Mouse (Mus musculus) WW6 (cell line): ENCODE results near the gene Ccdc69.
"Not testable (repeated sequence)": the region's sequence is repeated elsewhere in the genome, so short reads cannot be mapped to it uniquely, and the experiment has no call there.

ENCODE experiments used
- DNase-seq: peaks from one replicate; pipeline ENCODE4 v3.0.0-alpha.2; 2013; ENCODE audit warnings: low read depth, low spot score

The Ccdc69 gene

DNA sequence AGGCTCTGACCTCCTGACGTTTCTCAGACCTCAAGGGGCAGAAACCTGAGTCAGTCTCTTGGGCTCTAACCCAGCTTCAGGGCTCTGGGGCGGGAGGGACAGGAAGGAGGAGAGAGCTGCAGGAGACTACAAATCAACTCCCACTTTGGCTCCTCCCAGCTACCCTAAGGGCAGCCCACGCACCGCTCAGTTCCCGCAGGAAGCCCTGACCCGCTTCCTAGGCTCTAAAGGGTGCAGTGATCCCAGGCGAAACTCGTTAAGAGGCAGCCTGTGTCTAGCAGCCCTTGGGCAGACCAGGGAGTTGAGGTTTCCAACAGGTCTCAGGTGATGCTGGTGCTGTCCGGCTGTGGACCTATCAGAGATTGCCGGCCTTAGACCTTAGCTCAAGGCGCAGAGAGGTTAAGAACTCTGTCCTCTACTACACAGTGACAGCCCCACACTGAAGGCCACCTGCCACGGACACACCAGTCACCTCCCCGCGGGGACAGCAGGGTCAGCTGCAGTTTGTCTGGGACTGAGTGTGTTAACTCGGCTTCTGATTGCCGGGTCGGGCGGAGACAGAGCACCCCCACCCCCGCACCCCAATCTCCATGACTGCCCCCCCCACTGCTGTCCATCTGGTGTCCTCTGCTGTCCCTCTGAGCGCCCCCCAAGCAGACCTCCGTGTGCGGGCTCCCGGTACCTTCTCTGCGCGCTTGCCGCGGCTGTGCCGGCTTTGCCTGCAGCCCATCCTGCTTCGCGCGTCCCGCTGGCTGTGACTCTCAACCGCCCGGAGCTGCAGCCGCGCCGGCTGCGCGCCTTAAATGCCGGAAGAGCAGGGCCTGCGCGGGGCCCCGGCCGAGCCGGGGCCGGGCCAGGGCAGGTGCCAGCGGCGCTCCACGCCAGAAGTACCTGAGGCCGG is at the start of gene Ccdc69:
Ccdc69 (minus strand) TSS at position 801 of the 901 bp plus-strand sequence.
- DNase-seq: peak; percentile 56

DNA sequence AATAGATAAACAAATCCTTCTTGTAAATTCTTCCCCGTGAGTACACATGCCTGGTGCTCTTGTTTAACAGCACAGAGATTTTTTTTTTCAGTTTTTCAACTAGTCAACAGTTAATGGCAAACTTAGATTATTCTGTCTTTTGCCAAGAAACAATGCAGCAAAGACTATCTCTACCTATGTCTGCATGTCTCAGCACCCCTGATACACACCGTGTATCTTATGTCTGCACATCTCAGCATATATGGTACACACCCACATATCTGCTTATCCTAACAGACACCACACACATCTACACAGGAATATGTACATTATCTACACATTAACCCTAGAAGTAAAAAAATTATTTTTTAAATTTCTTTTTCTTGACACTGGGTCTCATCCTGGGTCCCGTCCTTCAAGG is 48.7 kb upstream of the Ccdc69 start:
- no peak for DNase-seq

DNA sequence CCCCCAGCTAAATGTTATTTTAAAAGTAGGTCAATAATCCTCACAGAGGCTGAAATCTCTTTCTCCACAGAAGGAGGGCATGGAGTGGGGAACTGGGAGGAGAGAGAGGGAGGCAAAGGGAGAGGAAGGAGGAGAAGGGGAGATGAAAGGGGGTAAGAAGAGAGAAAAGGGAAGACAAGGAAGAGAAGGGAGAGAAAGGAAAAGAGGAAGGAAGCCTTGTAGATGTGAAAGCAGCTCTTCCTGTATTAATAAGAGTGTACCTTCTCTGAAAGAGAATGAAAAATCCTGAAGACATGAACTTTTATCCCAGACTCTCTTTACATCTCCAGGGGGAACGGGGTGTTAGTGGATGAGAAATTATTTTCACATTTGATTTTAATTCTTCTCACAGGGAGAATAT is 43.5 kb upstream of the Ccdc69 start:
- no peak for DNase-seq

DNA sequence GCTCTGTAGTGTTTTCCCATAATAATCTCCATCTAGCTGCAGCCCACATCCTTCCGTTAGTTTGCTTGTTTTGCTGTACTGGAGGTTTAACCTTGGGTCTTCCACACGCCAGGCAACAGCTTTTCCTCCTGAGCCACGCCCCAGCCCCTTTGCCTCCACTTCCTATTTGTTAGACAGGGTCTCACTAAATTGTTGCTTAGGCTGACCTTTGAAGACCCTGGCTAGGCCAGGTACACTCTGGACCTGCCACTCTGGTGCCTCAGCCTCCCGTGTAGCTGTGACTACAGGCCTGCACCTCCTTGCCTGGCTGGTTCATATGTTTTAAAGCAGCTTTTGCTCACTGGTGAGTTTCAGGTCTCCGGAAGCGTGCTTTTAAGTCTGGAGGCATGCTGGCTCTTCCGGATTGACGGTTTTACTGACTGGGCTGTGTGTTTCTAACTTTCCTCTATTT is 42.9 kb upstream of the Ccdc69 start:
- no peak for DNase-seq

DNA sequence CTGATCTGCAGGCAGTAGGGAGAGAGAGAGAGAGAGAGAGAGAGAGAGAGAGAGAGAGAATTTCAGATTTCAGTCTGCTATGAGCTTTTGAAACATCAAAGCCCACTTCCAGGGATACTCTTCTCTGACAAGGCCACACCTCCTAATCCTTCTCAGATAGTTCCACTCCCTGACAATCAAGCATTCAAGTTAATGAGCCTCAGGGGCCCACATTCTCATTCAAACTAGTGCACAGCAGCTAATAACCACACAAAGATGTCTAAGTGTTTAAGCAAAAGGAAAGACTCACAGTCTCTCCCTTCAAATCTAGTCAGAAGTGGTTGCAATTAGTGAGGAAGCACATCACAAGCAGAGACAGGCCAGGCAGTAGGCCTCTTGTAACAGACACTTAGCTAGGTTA is 42.3 kb upstream of the Ccdc69 start:
- no peak for DNase-seq

DNA sequence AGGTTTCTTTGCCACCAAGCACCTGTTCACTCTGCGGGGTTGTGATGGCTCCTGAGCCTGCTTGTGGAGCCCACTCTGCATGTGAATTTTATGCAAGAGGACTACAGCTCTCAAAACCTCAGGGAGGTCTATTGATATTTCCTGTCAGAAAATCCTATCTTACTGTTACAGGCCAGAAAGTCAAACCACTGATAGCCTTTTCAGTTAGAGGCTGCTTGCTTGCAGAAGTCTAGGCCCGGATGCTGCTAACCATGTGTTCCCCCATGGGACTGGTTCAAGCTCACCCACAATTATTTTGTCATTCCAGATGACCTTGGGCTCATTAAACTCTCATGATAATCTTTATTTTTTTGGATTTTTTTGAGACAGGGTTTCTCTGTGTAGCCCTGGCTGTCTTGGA is 39.1 kb upstream of the Ccdc69 start:
- no peak for DNase-seq

DNA sequence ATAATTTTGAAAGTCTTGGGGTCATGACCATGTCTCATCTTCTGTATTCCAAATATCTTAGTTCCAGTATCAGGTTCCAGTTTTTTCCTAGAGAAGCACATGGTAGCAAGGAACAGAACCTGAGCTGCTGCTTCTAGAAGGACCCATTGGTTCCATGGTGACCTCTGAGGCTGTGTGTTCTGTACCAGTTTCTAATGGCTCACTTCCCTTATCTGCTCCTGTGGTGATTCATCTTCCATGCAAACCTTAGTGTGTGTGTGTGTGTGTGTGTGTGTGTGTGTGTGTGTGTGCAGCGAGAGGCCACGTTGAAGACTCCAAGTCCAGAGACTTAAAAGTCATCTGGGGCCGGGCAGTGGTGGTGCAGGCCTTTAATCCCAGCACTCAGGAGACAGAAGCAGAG is 38.1 kb upstream of the Ccdc69 start:
- no peak for DNase-seq

DNA sequence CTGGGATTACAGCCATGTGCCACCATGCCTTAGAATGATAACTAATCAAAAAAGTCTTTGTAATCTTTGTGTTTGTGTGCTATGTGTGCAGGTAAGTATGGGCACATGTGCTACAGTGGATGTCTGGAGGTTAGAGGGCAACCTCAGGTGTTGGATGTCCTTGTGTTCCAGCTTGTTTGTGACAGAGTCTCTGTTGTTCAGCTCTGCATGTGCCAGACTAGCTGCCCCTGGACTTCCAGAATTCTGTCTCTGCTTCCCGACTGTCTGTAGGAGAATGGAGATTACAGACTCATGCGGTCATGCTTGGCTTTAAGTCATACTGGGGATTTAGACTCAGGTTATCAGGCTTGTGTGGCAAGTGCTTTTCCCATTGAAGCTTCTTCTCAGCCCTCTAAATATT is 36.4 kb upstream of the Ccdc69 start:
- no peak for DNase-seq

DNA sequence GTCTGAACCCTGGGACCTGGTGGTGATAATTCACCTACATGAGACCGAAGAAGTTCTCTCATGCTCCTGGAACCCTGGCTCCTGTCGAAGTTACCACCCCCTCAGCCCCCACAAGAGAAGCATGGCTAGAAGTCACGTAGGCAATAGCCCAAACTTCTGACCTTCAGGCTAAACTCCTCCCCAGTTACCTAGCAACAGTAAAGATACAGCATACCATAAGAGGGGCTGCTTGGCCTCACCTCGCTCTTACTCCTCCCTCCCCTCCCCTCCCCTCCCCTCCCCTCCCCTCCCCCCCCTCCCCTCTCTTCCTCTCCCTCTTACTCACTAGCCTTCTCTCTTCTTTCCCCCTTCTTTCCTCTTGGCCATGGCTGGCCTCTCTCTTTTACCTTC is 35.9 kb upstream of the Ccdc69 start:
- DNase-seq: not testable (repeated sequence)

DNA sequence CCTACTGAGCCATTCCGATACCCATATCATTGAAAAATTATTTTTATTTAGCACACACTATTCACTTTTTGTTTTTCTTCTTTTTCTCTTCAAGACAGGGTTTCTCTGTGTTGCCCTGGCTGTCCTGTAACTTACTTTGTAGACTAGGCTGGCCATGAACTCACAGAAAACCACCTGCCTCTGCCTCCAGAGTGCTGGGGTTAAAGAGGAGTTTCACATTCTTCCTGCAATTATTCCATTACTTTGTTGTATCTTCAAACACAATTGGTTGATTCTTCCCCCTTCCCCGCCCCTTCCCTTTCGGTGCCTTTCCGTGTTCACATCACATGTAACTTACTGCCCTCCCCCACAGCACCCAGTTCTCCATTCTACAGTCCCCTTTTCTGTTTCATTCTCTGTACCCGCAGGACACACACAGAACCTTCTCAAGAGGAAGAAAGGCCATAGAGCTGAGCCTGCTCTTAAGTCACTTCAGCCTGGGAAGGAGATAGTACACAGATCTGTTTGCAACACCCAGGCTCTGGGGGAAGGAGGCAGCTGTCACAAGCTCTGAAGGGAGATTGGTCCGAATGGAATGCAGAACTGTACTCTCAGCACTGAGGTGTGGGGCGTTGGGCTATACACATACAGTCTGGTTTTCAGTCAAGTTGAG is 35.4 kb upstream of the Ccdc69 start:
- no peak for DNase-seq

DNA sequence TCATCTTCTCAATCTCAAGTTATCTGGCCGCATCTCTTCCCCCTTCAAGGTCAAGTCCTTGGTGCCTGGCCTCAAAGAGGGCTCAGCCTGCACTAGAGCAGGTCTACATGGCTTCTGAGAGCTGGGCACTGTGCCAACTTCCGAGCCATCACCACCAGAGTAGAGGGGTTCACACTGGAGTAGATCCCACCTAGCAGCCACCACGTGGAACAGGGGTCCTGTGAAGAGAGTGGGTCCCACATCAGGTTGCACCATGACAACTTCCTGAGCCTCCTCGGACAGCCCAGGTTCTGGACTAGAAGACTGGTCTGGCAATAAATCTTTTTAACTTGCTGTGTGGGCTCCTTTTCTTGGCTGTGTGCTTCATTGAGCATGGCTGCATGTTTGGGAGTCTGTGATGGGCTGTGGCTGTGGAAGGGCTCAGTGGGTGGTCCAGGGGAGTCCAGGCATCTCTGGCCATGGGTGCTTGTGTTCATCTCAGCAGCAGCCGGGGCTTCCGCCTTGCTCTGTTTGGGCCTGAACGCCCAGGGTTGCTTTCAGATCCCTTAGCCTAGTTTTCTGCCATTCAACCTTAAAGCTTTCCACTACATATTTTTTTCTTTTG is 32.7 kb upstream of the Ccdc69 start:
- DNase-seq: no peak

DNA sequence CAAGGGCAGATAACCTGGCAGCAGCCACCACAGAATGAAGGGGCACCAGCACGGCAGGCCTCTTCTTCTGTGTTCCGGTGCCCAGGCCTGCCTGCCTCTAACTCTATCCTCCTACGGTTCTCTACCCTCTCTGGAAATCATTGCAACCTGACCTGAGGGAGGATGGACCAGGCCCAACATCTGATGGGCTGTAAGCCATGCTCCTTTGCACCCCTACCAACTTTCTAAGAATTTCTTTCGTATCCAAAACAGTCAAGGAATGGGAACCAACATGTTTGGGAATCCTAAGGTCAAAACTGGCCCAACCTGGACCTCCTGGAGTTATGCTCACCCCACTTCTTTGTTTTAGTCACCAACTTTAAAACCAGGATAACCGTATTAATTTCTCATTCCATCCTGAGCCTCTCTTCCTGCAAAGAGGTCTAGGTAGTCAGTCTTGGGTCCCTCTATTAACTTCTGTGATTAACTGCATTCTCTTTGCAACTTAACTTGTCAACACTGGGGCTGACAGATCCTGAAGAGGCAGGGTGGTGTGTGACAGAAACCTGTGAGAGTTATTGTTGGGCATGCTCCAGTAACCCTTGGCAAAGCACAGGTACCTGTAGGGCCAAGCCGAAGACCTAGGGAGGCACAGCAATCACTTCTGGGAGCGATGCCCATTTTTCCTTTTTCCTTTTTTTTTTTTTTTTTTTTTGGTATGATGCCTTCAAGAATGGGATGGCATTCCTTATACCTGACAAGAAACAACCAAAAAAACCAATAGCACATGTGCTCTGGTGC is 31.8 kb upstream of the Ccdc69 start:
- no peak for DNase-seq

DNA sequence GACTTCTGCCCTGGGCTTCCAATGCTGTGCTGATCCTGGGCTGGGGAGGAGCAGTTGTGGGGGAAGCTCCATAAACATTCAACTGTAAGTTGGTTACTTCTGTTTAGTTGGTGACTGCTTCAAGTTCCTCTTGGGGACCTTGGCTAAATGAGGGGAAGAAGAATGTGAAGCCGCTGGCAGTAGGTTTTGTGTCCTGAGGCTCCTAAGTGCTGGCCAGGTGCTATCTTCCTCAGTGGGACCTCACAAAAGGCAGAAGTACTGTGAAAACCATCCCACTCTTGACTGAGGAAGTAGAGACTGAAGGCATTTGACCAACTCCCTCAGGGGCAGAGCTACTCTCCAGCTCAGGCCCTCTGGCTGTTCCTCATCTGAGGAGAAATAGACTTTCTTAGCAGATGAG is 28.7 kb upstream of the Ccdc69 start:
- no peak for DNase-seq

DNA sequence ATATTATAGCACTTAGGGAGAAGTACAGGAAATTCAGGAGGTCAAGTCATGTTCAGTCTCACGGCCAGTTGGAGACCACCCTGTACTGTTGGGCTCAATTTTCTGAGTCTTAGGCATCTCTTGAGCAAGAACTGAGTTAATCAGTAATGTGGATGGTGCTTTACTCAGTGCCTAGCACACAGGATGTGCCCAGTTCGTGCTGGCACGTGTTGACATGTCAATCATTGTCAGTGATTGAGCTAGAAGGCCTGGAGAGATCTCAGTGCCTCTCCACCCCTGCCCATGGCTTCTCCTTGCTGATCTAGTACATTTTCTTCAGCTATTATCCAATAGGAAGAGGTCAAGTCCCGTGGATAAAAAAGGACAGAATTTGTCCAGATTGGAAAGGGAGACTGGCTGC is 27.5 kb upstream of the Ccdc69 start:
- no peak for DNase-seq

DNA sequence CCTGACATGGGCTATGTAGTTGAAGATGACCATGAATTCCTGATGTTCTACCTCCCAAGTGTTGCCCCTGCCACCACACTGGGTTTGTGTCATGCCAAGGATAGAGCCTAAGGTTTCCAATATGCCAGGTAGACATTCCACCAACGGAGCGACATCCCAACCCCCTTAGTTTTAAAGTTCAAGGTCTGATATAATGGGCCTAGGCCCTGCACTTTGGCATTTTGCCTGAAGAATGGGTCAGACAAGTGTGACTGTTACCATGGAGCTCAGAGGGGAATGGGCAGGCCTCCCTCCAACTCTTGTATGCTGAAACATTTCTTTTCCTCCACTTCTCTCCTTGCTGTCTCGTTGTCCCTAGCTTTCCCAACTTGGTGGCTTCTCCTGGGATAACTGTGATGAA is 25.3 kb upstream of the Ccdc69 start:
- DNase-seq: no peak

DNA sequence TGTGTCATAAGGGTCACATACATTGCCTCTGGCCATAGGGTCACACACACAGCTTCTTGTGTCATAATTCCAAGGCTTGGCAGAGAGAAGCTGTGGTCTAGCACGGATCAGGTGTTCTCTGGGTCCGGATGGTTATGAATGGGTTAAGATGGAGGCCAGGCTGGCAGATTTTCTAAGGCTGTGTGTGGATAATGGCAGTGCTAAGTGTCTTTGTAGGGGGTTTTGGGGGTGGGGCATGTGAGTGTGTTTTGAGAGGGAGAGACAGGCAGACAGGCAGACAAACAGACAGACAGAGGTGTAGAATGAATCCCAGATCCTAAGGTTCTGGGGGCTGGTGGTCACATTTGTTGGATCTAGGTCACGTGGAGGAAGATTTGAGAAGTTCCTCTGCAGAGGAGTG is 24.1 kb upstream of the Ccdc69 start:
- no peak for DNase-seq

DNA sequence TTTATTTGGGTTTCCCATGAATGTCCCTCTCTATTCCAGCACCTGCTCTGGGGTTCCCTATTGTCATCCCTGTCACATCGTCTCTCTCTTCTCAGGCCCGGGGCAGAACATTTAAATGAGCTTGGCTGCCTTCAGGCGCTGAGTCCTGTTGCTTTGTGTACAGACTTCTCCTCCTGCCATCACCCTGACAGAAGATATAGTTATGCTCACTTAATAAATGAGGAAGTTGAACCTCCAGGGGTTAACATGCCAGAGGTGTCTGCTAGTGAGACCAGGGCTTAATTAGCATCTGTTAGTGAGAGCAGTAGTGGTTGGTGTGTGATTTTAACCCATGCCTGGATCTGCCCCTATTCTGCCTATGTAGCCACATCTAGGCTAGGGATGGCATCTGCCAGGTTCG is 21.9 kb upstream of the Ccdc69 start:
- no peak for DNase-seq

DNA sequence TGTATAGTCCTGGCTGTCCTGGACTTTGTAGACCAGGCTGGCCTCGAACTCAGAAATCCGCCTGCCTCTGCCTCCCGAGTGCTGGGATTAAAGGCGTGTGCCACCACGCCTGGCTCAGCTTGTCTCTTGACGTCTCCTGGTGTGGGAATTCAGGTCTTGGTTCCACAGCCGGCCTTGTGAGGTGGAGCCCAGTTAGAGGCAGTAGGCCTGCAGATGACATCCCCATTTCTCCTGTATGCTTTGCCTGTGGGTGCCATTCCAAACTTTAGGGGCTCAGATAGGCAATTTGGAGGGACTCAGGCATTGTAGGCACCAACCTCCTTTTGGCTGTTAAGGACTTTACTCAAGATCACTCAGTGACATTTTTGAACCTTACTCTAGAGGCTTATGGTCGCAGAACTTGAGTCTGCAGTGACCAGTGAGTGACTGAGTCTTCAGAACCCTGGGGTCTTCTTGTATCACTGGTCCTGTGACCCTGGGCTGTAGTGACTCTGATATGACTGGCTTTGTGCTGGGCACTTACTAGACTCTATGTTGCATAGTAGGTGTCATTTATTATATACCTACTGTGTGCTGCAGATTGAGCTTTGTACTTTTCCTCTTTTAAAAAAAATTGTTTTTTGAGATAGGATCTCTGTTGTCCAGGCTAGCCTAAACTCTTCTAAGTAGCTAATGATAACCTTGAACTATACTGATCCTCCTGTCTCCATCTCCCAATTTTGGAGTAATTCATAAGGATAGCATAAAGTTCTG is 21.3 kb upstream of the Ccdc69 start:
- DNase-seq: no peak

DNA sequence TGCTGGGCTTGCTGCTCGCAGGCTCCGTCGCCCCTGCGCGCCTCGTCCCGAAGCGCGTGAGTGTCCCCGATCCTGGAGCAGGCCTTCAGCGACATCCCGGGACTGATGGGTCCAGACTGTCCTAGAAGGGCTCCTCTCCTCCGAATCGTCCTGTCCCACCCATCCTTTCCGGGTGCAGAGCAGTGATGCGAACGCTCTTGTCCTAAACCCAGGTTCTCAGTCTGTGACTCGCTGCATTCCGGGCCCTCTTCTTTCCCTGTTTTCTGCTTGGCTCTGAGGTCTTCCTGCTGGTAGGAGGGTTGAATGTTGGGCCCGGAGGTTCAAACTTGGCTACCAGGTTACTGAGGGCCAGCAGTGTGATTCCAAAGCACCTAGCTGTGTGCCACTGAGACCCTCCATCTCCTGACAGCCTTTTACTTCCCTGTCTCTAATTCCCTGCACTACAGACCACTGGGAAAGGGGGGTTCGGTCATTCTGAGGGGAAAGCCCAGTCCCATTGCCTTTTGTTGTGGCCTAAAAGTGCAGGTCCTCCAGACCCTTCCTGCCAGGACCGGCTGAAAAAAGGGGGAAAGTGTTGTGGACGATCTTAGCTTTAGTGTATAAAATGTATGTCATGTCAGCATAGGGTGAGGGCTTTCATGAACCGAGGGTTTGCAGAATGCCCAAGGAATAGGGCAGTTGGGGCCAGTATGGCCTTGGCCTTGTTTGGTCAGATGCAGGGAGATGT is 20.4 kb upstream of the Ccdc69 start:
- no peak for DNase-seq

DNA sequence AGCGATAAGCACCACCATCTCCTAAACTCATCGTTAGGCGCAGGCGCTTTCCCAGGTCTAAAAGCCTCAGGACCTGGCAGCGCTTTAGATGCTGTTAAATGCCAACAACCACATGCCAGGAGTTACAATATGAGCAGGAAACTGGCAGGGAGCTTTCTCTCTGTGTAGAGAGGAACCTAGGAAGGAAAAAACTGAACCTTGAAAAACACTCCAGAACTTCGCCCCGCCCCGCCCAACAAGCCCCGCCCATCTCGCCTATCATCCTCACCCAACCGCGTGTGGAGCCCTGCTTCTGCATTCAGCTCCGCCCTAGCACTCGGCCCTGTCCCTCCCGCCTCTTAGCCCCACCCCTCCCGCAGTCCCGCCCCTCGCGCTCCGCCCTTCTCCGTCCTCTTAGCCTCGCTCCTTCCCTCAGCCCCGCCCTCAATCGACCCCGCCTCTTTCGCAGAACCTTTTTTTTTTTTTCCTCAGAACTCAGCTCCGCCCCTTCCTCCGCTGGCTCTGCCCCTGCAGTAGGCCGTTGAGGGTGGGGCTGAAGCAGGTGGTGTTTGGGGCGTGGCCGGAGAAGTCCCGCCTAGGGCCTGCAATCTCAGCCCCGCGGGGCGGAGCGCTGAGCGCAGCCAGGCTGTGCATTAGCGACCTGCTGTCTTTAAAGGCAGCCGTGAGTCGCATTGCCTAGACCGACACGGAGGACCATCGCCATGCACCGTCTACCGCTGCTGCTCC is 19.7 kb upstream of the Ccdc69 start, which contains the start of gene Gm2a:
Gm2a (plus strand) TSS at position 653 of the 726 bp plus-strand sequence.
- peak; percentile 99 for DNase-seq
